Mouse (Mus musculus) small intestine, adult 2 months (tissue): Measurements from ENCODE around the gene Neb. TPM values are rescaled to one million over a fixed set of nuclear protein-coding genes. Genes with fewer than 3 reads are reported as not detected.

Experiments
- H3K27ac ChIP-seq: fragments of 200-500 bp; 2 replicates; pipeline ENCODE4 v1.5.1; 2012; ENCODE audit warnings: low read depth, low read length, control low read depth, inconsistent platforms; ENCODE audit not compliant: insufficient read depth
- H3K27me3 ChIP-seq: fragments of 200-500 bp; 2 replicates; pipeline ENCODE4 v1.6.1; 2012; ENCODE audit warnings: mild to moderate bottlenecking, moderate library complexity, low read length, inconsistent platforms; ENCODE audit not compliant: control insufficient read depth, insufficient read depth
- H3K36me3 ChIP-seq: fragments of 200-500 bp; 2 replicates; pipeline ENCODE4 v1.6.1; 2012; ENCODE audit warnings: mild to moderate bottlenecking, low read length, control low read depth, inconsistent platforms; ENCODE audit not compliant: control insufficient read depth, insufficient read depth
- H3K4me1 ChIP-seq: fragments of 200-500 bp; 2 replicates; pipeline ENCODE4 v1.6.1; 2012; ENCODE audit warnings: low read length, inconsistent platforms, mixed read lengths; ENCODE audit not compliant: control insufficient read depth, insufficient read depth, insufficient read length
- H3K4me3 ChIP-seq: fragments of 200-500 bp; 2 replicates; pipeline ENCODE4 v1.5.1; 2012; ENCODE audit warnings: low read depth, mild to moderate bottlenecking, control low read depth, inconsistent platforms, low read length, moderate library complexity
- CTCF ChIP-seq: fragments of 200-500 bp; IDR thresholded peaks from 2 replicates; pipeline ENCODE4 v1.5.1; 2012; ENCODE audit warnings: low read depth, mild to moderate bottlenecking, control low read depth, inconsistent platforms, low read length, moderate library complexity, mixed read lengths; ENCODE audit not compliant: insufficient replicate concordance, insufficient read length; ENCODE audit errors: extremely low read depth
- POLR2A ChIP-seq: fragments of 200-500 bp; IDR thresholded peaks from 2 replicates; pipeline ENCODE4 v1.6.1; 2012; ENCODE audit warnings: low read depth, mild to moderate bottlenecking, control low read depth, inconsistent platforms, low read length, moderate library complexity
- WGBS: fragments of 180-500 bp; shearing (Covaris S2); methylation state at CpG from one replicate; pipeline ENCODE4 v1.1.7; 2018; 5-methylcytosine and 5-hydroxymethylcytosine counted together
- polyA plus RNA-seq: library from polyadenylated mRNA; depleted of rRNA; stranded (reverse); fragments of >200 nt; gene quantifications from 2 replicates; pipeline ENCODE4 v1.2.3, GENCODE M21; 2012

Neb gene
- polyA plus RNA-seq, 1 experiment, result 0.23 TPM

GRCm38 (mm10) chr2:52286421-52286820 lies 91.9 kb downstream of the Neb start:
- Histone ChIP-seq H3K4me3 (no peak overlapping the region), H3K36me3 (no peaks in the 10 kb centered on the region), H3K27ac (no peak overlapping the region), H3K27me3 (no peaks in the 10 kb centered on the region), H3K4me1 (no peaks in the 10 kb centered on the region)
- WGBS, result 82% methylated on average over 6 of the region's 6 CpGs
- TF ChIP-seq POLR2A, result no peak
- no peak for TF ChIP-seq CTCF

GRCm38 (mm10) chr2:52272146-52272545 lies 106.1 kb downstream of the Neb start:
- no peaks in the 10 kb centered on the region for H3K36me3 ChIP-seq
- no peaks in the 10 kb centered on the region for H3K4me1 ChIP-seq
- H3K27me3 ChIP-seq, result no peaks in the 10 kb centered on the region
- WGBS, result 35% methylated on average over 1 of the region's 1 CpGs
- no peak overlapping the region for H3K4me3 ChIP-seq
- no peak overlapping the region for H3K27ac ChIP-seq
- TF ChIP-seq POLR2A, result no peak
- no peak for TF ChIP-seq CTCF

- WGBS, result 90% methylated on average over 8 of the region's 8 CpGs
- TF ChIP-seq POLR2A (no peak), CTCF (no peak)
- no peak overlapping the region for H3K27ac ChIP-seq
- H3K4me3 ChIP-seq, result no peak overlapping the region
- H3K36me3 ChIP-seq, result no peaks in the 10 kb centered on the region
- H3K4me1 ChIP-seq, result no peaks in the 10 kb centered on the region
- H3K27me3 ChIP-seq, result no peaks in the 10 kb centered on the region
Measured at GRCm38 (mm10) chr2:52270911-52271310, 107.4 kb downstream of the Neb start.

- no peaks in the 10 kb centered on the region for H3K36me3 ChIP-seq
- H3K27ac ChIP-seq, result no peak overlapping the region
- H3K4me1 ChIP-seq, result no peaks in the 10 kb centered on the region
- no peak for TF ChIP-seq POLR2A
- no peak for TF ChIP-seq CTCF
- 27% methylated on average over 2 of the region's 2 CpGs for WGBS
- H3K27me3 ChIP-seq, result no peaks in the 10 kb centered on the region
- no peak overlapping the region for H3K4me3 ChIP-seq
Measured at GRCm38 (mm10) chr2:52262149-52262548, 116.1 kb downstream of the Neb start.

GRCm38 (mm10) chr2:52252037-52252436 lies 126.2 kb downstream of the Neb start:
- H3K36me3 ChIP-seq, result no peaks in the 10 kb centered on the region
- no peak overlapping the region for H3K27ac ChIP-seq
- TF ChIP-seq POLR2A (no peak), CTCF (no peak)
- 16% methylated on average over 1 of the region's 1 CpGs for WGBS
- H3K4me1 ChIP-seq, result no peaks in the 10 kb centered on the region
- no peak overlapping the region for H3K4me3 ChIP-seq
- no peaks in the 10 kb centered on the region for H3K27me3 ChIP-seq

- TF ChIP-seq POLR2A (no peak), CTCF (no peak)
- H3K27ac ChIP-seq, result no peak overlapping the region
- no peaks in the 10 kb centered on the region for H3K36me3 ChIP-seq
- H3K4me1 ChIP-seq, result no peaks in the 10 kb centered on the region
- WGBS, result 74% methylated on average over 9 of the region's 9 CpGs
- no peak overlapping the region for H3K4me3 ChIP-seq
- H3K27me3 ChIP-seq, result no peaks in the 10 kb centered on the region
Measured at GRCm38 (mm10) chr2:52248316-52248826, 129.9 kb downstream of the Neb start.

GRCm38 (mm10) chr2:52245091-52245490 lies 133.2 kb downstream of the Neb start:
- Histone ChIP-seq H3K4me1 (no peaks in the 10 kb centered on the region), H3K27me3 (no peaks in the 10 kb centered on the region), H3K36me3 (no peaks in the 10 kb centered on the region), H3K4me3 (no peak overlapping the region), H3K27ac (no peak overlapping the region)
- WGBS, result 86% methylated on average over 5 of the region's 5 CpGs
- TF ChIP-seq CTCF (no peak), POLR2A (no peak)
